Mouse (Mus musculus) forebrain, embryonic 14.5 days (tissue): ENCODE measurements around the gene C4b. TPM values are rescaled to one million over a fixed set of nuclear protein-coding genes. Genes with fewer than 3 reads are reported as not detected.

Experiments used
- ATAC-seq: fragments of 200-750 bp; cut with Nextera tagmentation; 2 replicates; pipeline ENCODE4 v1.8.0; 2017; ENCODE audit warnings: mild to moderate bottlenecking, moderate library complexity
- DNase-seq: peaks from one replicate; pipeline ENCODE4 v3.0.0-alpha.2; 2015; ENCODE audit warnings: low spot score
- H3K27ac ChIP-seq: fragments of 300-500 bp; sonication (generic); 2 replicates; pipeline ENCODE4 v1.5.1; 2014; ENCODE audit warnings: low read depth, mild to moderate bottlenecking, control low read depth, low read length, moderate library complexity
- H3K27me3 ChIP-seq: fragments of 300-500 bp; sonication (generic); replicated peaks from 2 replicates; pipeline ENCODE4 v1.6.1; 2014; ENCODE audit warnings: low read length, control low read depth, mixed read lengths; ENCODE audit not compliant: control insufficient read depth, insufficient read depth
- H3K36me3 ChIP-seq: fragments of 300-500 bp; sonication (generic); 2 replicates; pipeline ENCODE4 v1.6.1; 2014; ENCODE audit warnings: low read length, control low read depth; ENCODE audit not compliant: control insufficient read depth, insufficient read depth
- H3K4me1 ChIP-seq: fragments of 300-500 bp; sonication (generic); 2 replicates; pipeline ENCODE4 v1.6.1; 2014; ENCODE audit warnings: antibody characterized with exemption, low read length, control low read depth; ENCODE audit not compliant: control insufficient read depth, insufficient read depth
- H3K4me2 ChIP-seq: fragments of 300-500 bp; sonication (generic); 2 replicates; pipeline ENCODE4 v1.6.1; 2014; ENCODE audit warnings: mild to moderate bottlenecking, control low read depth, low read length
- H3K4me3 ChIP-seq: fragments of 300-500 bp; sonication (generic); 2 replicates; pipeline ENCODE4 v1.5.1; 2014; ENCODE audit warnings: low read depth, low read length, control low read depth
- H3K9ac ChIP-seq: fragments of 300-500 bp; sonication (generic); 2 replicates; pipeline ENCODE4 v1.6.1; 2014; ENCODE audit warnings: mild to moderate bottlenecking, low read length, control low read depth, moderate library complexity
- H3K9me3 ChIP-seq: fragments of 300-500 bp; sonication (generic); replicated peaks from 2 replicates; pipeline ENCODE4 v1.6.1; 2016; ENCODE audit warnings: low read length, control low read depth, mixed read lengths; ENCODE audit not compliant: control insufficient read depth
- WGBS: fragments of 180-500 bp; shearing (Covaris S2); extraction: QIAGEN DNeasy Blood & Tissue Kit; methylation state at CpG from one replicate; pipeline ENCODE4 v1.1.7; 2014; 5-methylcytosine and 5-hydroxymethylcytosine counted together
- polyA plus RNA-seq: library from polyadenylated mRNA; unstranded; fragments of >200 nt; fragmentation: Nextera tagmentation; extraction: Ambion mirVana; gene quantifications from 2 replicates; pipeline ENCODE4 v1.2.1, GENCODE M21; 2014

The C4b gene
- polyA plus RNA-seq, 1 experiment from 2014 or later = not detected

GRCm38 (mm10) chr17:34690458-34690857 lies 53.2 kb downstream of the C4b start:
- Histone ChIP-seq H3K9me3 (no peaks in the 10 kb centered on the region), H3K27ac (no peak overlapping the region), H3K27me3 (no peaks in the 10 kb centered on the region), H3K9ac (no peak overlapping the region), H3K4me2 (no peak overlapping the region), H3K4me1 (no peaks in the 10 kb centered on the region), H3K4me3 (no peak overlapping the region), H3K36me3 (no peaks in the 10 kb centered on the region)
- ATAC-seq (no peak), DNase-seq (no peak)
- 77% methylated on average over 4 of the region's 4 CpGs for WGBS

- WGBS = 95% methylated on average over 7 of the region's 7 CpGs
- ATAC-seq (no peak), DNase-seq (no peak)
- Histone ChIP-seq H3K36me3 (no peaks in the 10 kb centered on the region), H3K4me1 (no peaks in the 10 kb centered on the region), H3K4me2 (no peak overlapping the region), H3K9ac (no peak overlapping the region), H3K27me3 (no peaks in the 10 kb centered on the region), H3K9me3 (no peaks in the 10 kb centered on the region), H3K27ac (no peak overlapping the region), H3K4me3 (no peak overlapping the region)
Observed at GRCm38 (mm10) chr17:34688889-34689288, 54.8 kb downstream of the C4b start.

GRCm38 (mm10) chr17:34685120-34686110 lies 58.3 kb downstream of the C4b start:
- H3K9me3 ChIP-seq = no peaks in the 10 kb centered on the region
- ATAC-seq (0 out of 2 replicates have a peak, but pooled peaks have one; percentile 29), DNase-seq (peak; percentile 75)
- no peak overlapping the region for H3K27ac ChIP-seq
- no peak overlapping the region for H3K9ac ChIP-seq
- no peaks in the 10 kb centered on the region for H3K36me3 ChIP-seq
- 79% methylated on average over 28 of the region's 28 CpGs for whole genome bisulfite sequencing
- H3K4me2 ChIP-seq = no peak overlapping the region
- H3K4me3 ChIP-seq = no peak overlapping the region
- no peaks in the 10 kb centered on the region for H3K27me3 ChIP-seq
- H3K4me1 ChIP-seq = no peaks in the 10 kb centered on the region

GRCm38 (mm10) chr17:34684253-34684893 lies 59.3 kb downstream of the C4b start:
- Histone ChIP-seq H3K9ac (no peak overlapping the region), H3K27me3 (no peaks in the 10 kb centered on the region), H3K27ac (no peak overlapping the region), H3K36me3 (no peaks in the 10 kb centered on the region), H3K4me2 (no peak overlapping the region), H3K4me3 (no peak overlapping the region), H3K4me1 (no peaks in the 10 kb centered on the region), H3K9me3 (no peaks in the 10 kb centered on the region)
- DNase-seq (no peak), ATAC-seq (no peak)
- WGBS = 65% methylated on average over 9 of the region's 9 CpGs

DNA sequence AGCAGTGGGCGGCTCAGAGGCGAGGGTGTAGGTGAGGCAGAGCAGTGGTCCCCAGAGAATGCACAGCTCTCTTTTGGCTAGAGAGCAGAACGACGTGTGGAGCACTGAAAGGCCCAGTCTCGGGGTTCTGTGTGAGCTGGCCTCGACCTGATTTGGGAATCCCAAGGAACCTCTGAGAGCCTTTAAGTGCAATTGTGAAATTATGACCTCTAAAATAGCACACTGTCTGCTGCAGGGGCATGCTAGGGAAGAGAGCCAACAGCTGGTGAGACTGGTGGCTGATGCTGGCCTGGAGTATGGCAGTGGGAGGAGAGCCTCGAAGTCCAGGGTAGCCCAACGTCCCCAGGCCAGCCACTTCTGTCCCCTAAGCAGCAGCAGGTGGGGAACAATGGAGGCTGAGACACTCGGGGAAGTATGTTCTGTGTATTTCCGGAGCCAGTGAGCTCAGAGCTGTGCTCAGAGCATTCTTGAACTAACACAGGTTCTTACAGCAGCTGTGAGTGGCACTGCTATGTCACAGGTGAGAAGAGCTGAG lies 59.9 kb downstream of the C4b start:
- H3K4me3 ChIP-seq = no peak overlapping the region
- DNase-seq (no peak), ATAC-seq (no peak)
- no peak overlapping the region for H3K9ac ChIP-seq
- H3K9me3 ChIP-seq = no peaks in the 10 kb centered on the region
- no peak overlapping the region for H3K4me2 ChIP-seq
- no peaks in the 10 kb centered on the region for H3K36me3 ChIP-seq
- H3K27me3 ChIP-seq = no peaks in the 10 kb centered on the region
- H3K4me1 ChIP-seq = no peaks in the 10 kb centered on the region
- WGBS = 73% methylated on average over 10 of the region's 10 CpGs
- H3K27ac ChIP-seq = no peak overlapping the region

DNA sequence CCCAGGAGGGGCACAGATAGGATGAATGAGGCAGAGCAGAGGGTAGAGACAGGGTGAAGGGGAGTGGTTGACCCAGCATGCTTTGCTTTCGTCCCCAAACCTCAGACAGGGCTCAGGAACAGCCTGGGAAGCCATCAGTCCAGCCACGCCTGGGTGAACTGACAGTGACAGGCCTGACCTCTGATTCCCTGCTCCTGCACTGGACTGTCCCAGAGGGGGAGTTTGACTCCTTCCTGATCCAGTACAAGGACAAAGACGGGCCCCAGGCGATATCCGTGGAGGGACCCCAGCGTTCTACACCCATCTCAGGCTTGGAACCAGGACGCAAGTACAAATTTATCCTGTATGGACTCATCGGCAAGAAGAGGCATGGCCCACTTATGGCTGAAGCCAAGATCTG lies 60.5 kb downstream of the C4b start:
- Histone ChIP-seq H3K4me3 (no peak overlapping the region), H3K36me3 (no peaks in the 10 kb centered on the region), H3K9me3 (no peaks in the 10 kb centered on the region), H3K4me1 (no peaks in the 10 kb centered on the region), H3K4me2 (no peak overlapping the region), H3K27me3 (no peaks in the 10 kb centered on the region), H3K27ac (no peak overlapping the region), H3K9ac (no peak overlapping the region)
- no peak for DNase-seq
- 81% methylated on average over 8 of the region's 8 CpGs for WGBS
- no peak for ATAC-seq

DNA sequence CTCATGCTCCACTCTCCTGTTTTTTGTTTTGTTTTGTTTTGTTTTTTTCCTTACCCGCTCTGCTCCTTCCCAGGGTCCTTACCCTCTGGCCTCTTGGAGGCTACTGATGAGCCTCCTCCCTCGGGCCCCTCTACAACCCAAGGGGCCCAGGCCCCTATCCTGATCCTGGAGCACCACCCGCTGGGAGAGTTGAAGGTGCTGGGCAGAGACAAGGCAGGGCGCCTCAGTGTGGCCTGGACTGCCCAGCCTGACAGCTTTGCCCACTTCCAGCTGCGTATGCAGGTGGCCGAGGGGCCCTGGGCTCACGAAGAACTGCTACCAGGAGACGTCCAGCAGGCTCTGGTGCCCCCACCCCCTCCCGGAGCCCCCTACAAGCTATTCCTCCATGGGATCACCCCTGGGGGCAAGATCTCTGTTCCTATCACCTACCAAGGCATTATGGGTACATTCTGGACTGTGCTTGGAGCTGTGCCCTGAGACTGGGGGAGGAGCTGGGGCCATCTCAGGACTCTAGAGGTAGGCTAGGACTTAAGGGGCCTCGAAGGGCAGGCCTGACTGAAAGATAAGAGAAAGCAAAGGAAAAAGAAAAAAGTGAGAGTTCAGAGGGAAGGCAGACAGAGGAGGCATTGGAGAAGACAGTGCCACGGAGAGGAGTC lies 61.7 kb downstream of the C4b start:
- no peak for ATAC-seq
- no peaks in the 10 kb centered on the region for H3K27me3 ChIP-seq

DNA sequence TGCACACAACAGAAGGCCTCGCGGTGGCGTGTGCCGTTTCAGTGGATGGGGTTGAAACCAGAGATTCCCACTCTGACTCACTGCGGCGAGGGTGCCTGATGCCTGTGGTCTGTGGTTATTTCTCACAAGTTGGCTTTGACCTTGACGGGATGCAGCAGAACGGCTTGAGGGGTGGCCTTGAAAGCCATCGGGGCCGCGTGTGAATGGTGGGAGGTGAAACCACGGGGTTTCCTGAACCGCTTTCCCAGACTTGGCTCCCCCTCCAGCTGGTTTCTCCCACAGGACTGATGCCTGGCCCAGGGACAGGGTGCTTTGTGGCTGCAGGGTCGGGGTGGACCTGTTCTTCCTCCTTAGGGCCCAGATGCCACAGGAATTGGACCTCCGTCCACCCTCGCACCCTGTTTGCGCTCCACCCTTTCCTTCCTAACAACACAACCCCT lies 62.5 kb downstream of the C4b start:
- Histone ChIP-seq H3K4me3 (no peak overlapping the region), H3K9me3 (no peaks in the 10 kb centered on the region), H3K9ac (no peak overlapping the region), H3K4me2 (no peak overlapping the region), H3K27ac (no peak overlapping the region), H3K36me3 (no peaks in the 10 kb centered on the region), H3K27me3 (no peaks in the 10 kb centered on the region), H3K4me1 (no peaks in the 10 kb centered on the region)
- WGBS = 87% methylated on average over 17 of the region's 17 CpGs
- ATAC-seq = no peak
- DNase-seq = no peak

More for the DNA sequence above, 61.7 kb downstream of the C4b start:
- H3K36me3 ChIP-seq = no peaks in the 10 kb centered on the region
- no peaks in the 10 kb centered on the region for H3K9me3 ChIP-seq
- no peak overlapping the region for H3K9ac ChIP-seq
- DNase-seq = no peak
- no peak overlapping the region for H3K27ac ChIP-seq
- H3K4me2 ChIP-seq = no peak overlapping the region
- no peak overlapping the region for H3K4me3 ChIP-seq
- H3K4me1 ChIP-seq = no peaks in the 10 kb centered on the region
- 71% methylated on average over 11 of the region's 11 CpGs for WGBS
